Mouse (Mus musculus) retina, postnatal 1 day (tissue): ENCODE results near the gene Cyp3a11.
"Not testable (repeated sequence)": the region's sequence is repeated elsewhere in the genome, so short reads cannot be mapped to it uniquely, and the experiment has no call there.

Experiments
- DNase-seq: peaks from one replicate; pipeline ENCODE4 v3.0.0-alpha.2; 2012

Cyp3a11 gene

GRCm38 (mm10) chr5:145879688-145880087 lies at the start of gene Cyp3a11:
Gene Cyp3a11, minus strand, starts transcription at chr5:145879964.
- no peak for DNase-seq

GRCm38 (mm10) chr5:145912912-145913311 lies 33.1 kb upstream of the Cyp3a11 start:
- DNase-seq = no peak

GRCm38 (mm10) chr5:145911781-145912180 lies 32.0 kb upstream of the Cyp3a11 start:
- DNase-seq = no peak

- DNase-seq = not testable (repeated sequence)
Observed at GRCm38 (mm10) chr5:145906937-145907336, 27.2 kb upstream of the Cyp3a11 start.

- no peak for DNase-seq
Observed at GRCm38 (mm10) chr5:145904535-145904934, 24.8 kb upstream of the Cyp3a11 start.

GRCm38 (mm10) chr5:145903349-145903748 lies 23.6 kb upstream of the Cyp3a11 start:
- no peak for DNase-seq

GRCm38 (mm10) chr5:145900436-145900990 lies 20.7 kb upstream of the Cyp3a11 start:
- DNase-seq = no peak

- no peak for DNase-seq
Observed at GRCm38 (mm10) chr5:145897271-145897670, 17.5 kb upstream of the Cyp3a11 start.

GRCm38 (mm10) chr5:145881207-145881606 lies 1.4 kb upstream of the Cyp3a11 start:
- no peak for DNase-seq

- not testable (repeated sequence) for DNase-seq
Observed at GRCm38 (mm10) chr5:145867433-145867832, 12.3 kb downstream of the Cyp3a11 start.

GRCm38 (mm10) chr5:145805796-145806195 lies 74.0 kb downstream of the Cyp3a11 start, which contains the start of gene Cyp3a44:
Gene Cyp3a44, minus strand, starts transcription at chr5:145805874.
- not testable (repeated sequence) for DNase-seq
